Mouse (Mus musculus): ENCODE measurements at regions not wholly inside any gene's neighbourhood (a gene's known extent, or its start where the extent isn't known, plus 50 kb on each side); places are given as distances from the start of the nearest gene placed in this dataset.
A peak's percentile ranks its signal among the peaks of the same experiment; 100 is the strongest.

DNA sequence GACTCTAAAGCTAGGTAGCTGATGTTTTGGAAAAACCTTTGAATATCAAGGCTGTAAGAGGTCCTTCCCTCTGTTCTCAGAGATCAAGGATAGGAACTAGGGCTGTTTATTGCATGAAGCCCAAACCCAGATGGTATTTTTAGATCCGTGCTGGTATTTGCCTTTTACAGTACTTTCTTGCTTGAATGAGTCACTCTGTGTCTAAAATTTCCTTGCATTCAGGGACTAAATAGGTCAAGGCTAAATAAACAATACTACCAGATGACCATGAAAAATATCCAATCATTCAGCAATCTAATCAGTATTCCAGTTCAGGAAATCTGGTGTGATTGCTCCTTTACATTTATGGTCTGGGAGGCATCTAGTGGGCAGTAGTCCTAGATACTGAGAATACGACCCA lies 243.6 kb downstream of the Btg1 start:
- DNase-seq (ENCODE audit: low read depth, low spot score): peak; percentile 69

DNA sequence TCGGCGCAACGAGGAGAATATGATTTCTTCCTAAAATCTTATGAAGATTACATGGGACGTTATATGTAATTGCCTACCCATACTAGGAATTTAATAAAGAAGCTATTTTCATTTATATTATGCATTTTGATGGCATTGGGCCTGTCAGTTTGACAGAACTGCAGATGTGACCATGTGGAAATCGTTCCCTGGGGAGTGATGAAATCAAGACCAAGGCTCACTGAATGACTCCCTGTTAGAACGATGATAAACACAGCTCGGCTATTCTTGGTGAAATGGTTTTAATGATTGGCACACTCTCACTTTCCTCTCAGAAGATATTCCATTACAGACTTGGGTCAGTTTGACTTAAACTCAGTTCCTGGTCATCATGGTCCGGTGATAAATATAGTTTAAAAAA lies 246.4 kb downstream of the Btg1 start:
- no peak for DNase-seq (ENCODE audit: low read depth, low spot score)

DNA sequence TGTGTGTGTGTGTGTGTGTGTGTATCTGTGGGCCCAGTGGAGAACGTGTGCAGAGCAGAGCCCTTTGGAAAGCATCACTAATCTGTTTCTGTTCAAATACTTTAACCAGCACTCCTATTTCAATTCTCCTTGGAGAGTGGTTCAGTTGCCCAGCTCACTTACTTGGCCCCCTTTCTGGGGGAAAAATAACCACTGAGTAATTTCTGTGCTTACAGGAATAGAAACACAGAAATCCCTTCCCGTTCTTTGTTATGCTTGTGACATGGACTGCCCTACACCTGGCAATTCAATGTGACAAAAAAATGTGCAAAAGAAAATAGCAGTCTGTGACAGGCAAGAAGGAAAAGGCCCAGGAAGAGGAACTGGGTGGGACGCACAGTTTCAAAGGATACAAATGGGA lies 249.7 kb downstream of the Btg1 start:
- DNase-seq (ENCODE audit: low read depth, low spot score): no peak

DNA sequence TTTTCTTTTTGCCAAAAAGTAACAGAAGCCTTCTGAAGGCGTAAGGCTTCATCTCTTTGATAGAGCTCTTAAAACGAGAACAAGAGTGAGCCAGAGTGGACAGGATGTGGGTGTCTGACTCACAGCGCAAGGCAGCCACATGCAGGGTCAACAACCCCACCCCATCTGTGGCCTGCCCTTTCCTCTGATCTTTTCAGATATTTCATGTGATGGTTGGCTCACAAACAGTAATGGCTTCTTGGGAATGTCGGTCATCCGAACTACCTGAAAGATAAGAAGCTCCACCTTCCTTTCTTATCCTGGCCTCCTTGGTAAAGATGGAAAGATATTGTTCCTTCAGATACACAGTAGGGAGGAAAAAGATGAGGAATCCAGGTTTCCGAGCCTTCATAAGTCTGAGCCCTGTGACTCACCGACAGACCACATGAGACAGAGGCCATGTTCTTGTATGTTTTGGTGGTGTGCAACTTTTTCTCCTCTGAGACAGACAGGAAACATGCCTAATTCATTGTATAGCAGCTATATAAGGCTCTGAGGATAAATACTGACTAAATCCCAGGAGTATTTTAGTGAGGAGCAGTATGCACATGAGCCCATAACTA lies 254.9 kb downstream of the Btg1 start:
- no peak for DNase-seq (ENCODE audit: low read depth, low spot score)

DNA sequence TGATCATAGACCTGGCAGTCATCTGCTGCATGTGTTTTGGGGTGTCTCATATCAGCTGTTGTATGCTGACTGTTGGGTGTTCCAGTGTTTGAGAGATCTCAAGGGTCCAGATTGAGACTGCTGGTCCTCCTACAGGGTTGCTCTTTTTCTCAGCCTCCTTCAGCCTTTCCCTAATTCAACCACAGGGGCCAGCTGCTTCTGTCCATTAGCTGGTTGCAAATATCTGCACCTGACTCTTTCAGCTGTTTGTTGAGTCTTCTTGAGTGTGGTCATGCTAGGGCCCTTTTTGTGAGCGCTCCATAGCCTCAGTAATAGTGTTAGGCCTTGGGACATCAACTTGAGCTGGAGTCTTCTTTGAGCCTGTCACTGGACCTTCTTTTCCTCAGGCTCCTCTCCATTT lies 257.8 kb downstream of the Btg1 start:
- no peak for DNase-seq (ENCODE audit: low read depth, low spot score)

DNA sequence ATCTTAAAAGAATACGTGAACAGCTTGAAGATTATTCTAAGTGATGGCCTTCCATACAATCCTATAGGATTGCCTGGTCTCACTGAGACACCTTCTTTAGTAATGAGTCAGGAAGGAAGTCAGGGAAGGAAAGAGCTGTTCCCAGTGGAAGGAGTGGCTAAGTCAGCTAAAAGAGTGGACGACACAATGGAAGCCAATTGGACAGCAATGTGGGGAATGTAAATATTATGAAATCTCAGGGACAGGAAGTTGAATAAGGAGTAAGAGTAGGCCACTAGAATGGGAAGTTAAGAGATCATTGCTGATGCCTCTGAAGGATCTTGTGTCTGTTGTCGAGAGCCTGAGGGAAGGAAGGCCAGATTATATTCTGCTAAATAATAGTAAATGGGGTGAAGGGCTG lies 258.9 kb downstream of the Btg1 start:
- no peak for DNase-seq (ENCODE audit: low read depth, low spot score)

DNA sequence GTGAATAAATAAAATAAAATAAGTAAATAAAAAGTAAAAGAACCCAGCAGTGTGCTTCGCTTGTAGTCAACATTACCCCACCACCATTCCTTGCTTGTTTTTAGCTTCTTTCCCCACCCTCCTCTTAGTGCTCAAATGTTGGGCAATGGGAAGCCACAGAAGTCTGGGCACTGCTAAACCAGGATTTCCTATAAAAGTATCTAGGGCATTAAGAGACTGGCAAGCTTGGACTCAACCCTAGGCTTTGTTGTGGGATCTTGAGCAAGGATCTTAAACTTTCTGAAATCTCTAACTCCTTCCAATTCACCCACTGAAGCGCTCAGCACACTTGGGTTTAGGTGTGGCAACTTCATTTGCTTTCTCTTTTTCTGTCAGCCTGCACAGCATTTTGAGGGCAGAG lies 262.6 kb downstream of the Btg1 start:
- no peak for DNase-seq (ENCODE audit: low read depth, low spot score)

DNA sequence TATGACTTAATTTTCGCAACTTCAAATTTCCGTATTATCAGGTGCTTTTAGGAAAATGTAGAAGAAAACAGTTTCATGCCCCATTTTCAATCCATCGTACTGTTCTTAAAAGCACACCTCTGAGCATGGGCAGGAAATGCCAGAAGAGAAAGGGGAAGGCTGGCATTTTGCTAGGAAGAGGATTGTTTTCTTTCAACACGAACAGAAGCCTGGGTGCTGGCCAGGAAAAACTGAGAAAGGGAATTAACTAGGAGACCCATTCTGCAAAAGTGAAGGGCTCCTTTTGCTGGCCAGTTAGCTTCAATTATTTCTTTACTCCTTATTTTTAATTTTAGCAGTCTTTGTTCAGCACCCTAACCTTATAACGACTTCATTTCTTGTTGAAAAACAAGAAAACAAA lies 264.0 kb downstream of the Btg1 start:
- DNase-seq (ENCODE audit: low read depth, low spot score): peak; percentile 27

DNA sequence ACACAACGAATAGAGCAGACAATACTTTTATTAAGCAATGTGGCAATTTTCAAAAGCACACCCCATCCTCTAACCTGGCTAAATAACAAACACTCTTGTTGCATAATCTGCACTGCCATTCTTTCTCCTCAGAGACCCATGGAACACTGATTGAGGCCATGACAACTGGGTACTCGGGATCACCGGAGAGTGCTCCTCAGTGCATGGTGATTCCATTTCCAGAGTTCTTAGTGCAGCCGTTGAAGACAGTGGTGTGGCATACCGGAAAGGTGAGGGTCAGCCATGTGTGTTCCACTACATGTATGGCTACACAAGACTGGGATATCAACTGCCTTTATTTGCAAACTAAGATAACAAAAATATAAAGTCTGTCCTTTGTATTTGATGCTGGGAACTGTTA lies 264.4 kb downstream of the Btg1 start:
- no peak for DNase-seq (ENCODE audit: low read depth, low spot score)

DNA sequence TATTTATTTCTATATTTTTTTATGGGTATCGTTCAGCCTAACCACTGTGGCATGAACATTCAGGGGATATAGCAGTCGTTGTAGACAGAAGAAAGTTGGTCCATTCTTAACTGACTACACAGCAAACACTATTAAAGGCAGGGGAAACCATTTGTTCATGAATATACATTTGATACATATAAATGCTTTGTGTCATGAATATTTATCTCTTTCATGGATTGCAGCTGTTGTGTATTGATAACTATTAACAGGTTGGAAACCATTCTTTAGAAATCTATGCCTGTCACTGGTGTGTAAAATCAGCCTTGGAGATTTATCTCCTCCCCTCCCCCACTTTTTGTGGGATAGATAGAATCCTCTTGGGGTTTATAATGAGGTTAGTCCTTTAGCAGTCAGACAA lies 264.9 kb downstream of the Btg1 start:
- DNase-seq (ENCODE audit: low read depth, low spot score): no peak

DNA sequence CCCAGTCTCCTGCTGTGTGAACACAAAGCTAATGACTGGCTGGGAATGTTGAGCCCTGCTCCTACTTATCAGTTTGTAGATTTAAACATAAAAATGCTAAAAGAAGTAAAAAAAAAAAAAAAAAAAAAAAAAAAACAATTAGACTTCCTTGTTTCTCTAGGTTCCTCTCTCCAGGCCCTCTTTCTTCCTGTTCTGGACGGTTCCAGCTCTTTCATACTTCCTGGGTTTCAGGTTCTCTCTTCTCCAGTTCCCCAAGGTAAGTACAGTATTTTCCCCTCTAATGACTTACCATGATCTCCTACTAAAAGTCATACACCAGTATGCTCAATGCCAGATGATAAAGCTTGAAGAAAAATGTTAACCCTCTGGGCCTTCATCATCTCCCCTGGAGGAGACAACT lies 284.3 kb downstream of the Btg1 start:
- DNase-seq (ENCODE audit: low read depth, low spot score): no peak

DNA sequence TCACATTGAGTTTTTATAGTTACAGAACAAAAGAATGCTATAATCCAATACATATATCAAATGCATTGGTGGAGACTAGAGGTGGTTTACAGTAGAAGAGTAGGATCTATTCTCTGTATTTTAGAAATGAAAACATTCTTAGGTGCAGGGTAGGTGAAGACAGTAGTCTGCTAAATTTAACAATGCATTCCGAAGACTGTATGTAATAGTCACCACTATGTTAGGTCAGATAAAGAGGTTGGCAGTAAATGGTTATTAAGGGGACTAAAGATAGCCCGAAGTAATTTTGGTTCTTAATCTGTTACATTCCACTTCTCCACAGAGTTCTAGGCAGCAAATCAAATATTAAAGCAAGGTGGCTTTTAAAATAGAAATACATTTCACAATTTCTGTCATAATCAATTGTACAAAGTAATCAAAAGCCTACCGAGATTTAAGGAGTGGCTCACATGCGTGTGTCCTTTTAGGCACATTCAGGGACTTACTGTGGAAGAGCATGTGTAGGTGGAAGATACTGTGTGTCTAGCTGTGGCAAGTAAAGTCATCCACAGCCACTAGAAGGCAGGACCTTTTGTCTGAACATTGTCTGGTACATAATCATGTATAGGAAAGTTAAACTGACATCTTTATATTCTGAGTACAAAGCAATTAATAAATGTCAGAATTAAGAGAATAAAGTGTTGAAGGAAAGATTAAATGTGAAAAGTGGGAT lies 288.4 kb downstream of the Btg1 start:
- DNase-seq (ENCODE audit: low read depth, low spot score): no peak

DNA sequence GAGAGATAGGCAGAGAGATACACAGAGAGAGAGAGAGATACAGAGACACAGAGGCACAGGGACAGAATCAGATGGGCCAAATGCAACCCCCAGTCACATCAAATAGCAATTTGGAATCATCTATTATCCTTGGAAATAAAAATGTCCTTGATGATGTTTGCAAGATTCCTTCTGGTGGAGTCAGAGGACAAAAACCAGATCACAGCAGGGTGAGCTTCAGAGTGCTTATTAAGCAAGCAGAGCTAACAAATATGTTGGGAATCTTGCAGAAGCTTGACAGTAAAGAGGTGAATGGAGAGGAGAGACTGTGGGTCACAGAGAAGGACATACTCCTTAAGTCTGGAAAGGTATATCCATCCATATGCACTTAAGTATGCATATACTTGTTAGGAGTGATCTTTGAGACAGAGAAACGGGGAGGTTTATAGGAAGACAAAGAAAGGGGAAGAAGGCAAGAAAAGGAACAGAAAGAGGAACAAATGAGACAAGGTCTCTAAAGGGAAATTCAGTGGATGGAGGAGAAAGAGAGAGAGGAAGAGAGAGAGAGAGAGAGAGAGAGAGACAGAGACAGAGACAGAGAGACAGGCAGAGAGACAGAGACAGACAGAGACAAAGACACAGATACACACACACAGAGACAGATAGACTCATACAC lies 293.0 kb downstream of the Btg1 start:
- DNase-seq (ENCODE audit: low read depth, low spot score): peak; percentile 7

DNA sequence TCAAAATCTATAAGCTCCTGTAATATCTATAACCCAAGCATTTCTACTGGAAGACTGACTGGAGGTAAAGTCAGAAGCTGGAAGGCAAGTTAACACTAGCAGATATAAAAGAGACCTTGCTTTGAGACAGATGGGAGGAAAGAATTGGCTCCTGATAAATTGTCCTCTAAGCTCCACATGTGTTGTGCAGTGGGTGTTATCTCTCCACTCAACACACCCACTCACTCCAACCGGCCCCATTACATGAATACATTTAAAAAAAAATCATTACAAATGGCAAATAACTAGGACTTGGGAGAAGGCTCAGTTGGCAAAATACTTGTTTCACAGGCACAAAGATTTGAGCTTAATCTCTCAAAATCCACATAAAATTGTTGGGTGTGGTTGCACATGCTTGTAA lies 304.4 kb downstream of the Btg1 start:
- DNase-seq (ENCODE audit: low read depth, low spot score): peak; percentile 55

DNA sequence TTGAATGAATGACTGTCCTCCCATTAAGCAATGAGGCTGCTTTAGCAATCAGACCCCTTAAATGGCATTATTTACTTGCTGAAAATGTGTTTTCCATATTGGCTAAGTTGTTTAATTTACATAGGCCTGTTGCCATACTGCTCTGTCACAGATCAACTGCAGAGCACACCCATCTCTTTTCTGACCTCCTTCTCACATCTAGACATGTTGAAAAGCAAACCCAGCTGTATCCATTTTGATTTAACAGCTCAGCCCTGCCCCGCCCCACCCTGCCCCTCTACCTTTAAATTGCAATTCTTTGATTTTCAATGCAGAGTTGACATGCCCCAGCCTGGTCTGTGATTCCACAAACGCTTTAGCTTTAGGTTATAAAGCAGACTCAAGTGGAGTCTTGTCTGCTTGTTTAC lies 307.5 kb downstream of the Btg1 start:
- DNase-seq (ENCODE audit: low read depth, low spot score): no peak

DNA sequence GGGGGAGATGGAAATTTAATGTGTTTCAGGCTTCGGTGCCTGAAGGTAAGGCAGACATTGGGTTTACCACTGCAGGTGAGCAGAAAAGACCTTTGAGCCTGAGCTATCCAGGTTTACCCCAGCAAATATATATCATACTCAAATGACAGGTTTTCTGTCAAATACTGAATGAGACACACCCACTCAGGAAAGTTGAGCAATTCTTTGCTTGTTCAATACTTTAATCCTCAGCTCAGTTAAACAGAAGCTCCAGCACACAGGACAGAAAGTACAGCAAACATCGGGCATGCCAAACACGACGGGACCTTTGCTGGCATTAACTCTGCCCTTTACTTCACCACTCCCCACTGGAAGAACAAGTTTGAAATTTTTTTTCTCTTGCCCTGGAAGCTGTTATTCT lies 307.9 kb downstream of the Btg1 start:
- DNase-seq (ENCODE audit: low read depth, low spot score): no peak

DNA sequence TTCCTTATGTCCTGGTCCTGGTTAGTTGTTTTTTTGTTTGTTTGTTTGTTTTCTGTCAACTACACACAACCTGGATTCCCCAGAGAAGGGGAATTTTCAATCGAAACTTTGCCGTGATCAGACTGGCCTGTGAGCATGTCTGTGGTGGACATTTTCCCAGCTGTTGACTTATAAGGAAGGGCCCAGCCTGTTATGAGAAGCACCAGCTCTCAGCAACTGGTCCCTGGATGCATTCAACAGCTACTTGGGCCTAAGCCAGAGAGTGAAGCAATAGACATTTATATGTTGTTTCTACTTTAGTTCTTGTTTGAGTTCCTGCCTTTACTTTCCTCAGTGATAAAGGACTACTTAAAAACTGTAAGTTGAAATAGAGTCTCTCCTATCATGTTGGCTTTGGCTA lies 309.0 kb downstream of the Btg1 start:
- DNase-seq (ENCODE audit: low read depth, low spot score): no peak

DNA sequence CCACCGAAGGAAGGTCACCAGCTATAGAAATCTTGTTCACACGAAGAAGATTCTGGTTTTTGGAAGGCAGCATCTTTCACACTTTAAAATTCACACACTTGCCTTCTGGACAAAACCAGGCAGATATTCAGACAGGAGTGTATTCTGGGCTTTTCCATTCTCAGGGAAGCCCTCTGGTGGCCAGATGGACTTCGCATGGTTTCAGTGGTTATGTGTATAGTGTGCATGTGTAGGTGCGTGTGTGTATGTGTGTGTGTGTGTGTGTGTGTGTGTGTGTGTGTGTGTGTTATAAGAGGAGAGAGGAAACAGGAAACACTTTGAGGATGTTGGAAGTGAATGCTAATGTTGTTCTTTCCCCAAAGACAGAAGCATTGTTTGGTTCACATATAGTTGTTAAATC lies 317.9 kb downstream of the Btg1 start:
- peak; percentile 87 for DNase-seq (ENCODE audit: low read depth, low spot score)

DNA sequence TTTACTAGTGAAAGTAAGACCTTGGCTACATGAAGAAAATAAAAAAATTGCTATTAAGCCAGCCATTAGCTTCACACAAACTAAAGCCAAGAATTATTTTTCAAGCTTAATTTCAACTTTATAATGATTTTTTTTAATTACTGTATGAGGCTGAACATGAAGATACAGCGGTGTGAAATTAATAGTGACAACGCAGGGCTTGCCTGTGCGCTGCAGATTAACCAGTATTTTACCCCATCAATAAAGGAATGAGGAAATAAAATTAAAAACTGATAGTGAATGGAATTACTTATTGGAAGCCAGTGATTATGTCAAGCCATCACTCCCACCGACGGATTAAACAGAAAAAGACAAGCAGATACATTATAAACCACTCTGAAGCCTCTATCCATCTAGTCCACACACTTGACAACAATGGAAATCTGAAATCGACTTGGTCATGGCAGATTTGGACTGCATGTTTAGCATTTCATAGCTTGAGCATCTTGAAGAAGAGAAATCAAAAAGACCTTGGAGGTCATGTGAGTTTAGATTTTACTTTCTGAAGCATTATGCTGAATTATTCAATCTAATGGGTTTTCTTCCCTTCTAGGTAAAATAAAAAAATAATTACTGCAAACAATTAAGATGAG lies 324.2 kb downstream of the Btg1 start:
- no peak for DNase-seq (ENCODE audit: low read depth, low spot score)

DNA sequence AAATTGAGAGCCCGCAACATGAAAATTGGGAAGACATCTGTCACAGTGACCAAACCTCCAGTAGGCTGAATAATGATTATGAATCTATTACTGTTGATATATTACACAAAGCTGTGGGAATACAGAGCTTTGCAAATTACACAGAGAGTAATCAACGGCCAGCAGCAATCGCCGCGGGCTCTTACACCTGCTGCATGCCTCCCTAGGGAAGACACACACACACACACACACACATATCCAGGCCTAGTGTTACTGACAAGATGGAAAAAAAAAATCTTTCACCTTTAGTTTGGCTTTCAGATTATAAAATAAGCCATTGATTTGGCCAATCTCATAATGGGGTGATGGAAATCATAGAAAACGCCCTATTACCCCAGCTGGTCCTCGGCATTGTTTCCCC lies 327.4 kb downstream of the Btg1 start:
- no peak for DNase-seq (ENCODE audit: low read depth, low spot score)

DNA sequence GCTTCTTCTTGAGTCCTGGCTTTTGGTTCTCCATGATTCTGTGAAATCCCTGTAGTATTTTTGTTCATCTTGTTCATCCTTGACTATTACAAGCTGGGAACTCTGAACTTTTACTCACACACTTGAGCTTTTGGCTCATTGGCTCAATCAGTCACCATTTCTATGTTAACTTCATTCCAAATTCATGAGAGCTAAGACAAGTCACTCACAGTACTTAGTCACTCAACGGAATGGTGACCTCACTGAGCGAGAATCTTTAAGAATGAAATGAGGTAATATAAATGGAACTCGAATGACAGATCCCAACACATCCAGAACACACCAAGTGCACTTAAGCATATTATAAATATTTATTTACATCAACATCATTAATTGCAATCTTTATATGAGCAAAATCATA lies 331.2 kb downstream of the Btg1 start:
- DNase-seq (ENCODE audit: low read depth, low spot score): no peak

DNA sequence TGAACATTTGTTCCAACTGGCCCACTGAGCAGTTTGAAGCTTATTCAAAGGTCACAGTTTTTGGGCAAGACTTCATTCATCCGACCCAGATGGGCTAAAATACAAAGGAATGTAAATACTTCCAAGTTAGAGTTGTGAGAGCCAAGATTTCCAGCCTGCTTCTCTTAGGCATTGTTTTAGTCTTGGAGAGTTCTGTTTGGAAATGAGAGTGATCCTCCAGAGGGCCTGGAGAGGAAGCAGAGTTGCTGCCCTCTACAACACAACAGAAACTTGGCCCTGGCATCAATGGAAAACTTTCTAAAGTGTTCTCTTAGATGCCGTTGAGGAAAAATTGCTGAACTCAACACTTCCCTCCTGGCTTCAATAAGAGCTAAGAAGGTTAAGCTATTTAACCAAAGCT lies 332.1 kb downstream of the Btg1 start:
- peak; percentile 13 for DNase-seq (ENCODE audit: low read depth, low spot score)
